Mouse (Mus musculus): ENCODE results near the gene Tnks1bp1. TPM values are rescaled to one million over a fixed set of nuclear protein-coding genes. Genes with fewer than 3 reads are reported as not detected.

Tnks1bp1 gene
- polyA plus RNA-seq, 1 experiment from 2014 or later: 68.0 TPM

DNA sequence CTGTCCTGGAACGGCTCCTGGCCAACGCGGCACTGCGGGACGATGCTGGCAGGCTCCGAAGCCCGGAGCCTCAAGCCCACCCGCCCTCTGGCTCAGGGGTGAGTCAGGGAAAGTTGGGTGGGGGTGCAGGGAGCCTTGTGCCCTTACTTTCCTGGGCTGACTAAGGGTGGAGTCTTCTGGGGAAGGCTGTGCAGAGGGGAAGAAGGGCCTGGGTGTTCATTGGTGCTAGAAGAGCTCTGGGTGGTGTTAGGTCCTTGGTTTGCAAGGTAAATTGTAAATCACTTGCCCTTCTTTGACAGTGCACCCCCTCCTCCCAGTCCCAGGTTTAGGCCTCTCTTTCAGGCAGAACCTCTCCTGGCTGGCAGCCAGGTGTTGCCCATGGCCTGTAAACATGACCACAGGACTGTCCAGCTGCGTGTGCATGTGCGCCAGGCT is 13.3 kb downstream of the Tnks1bp1 start:
- Histone ChIP-seq H3K27me3 (no peaks in the 10 kb centered on the region), H3K4me3 (replicated peaks) (peak overlapping the region; percentile 43), H3K9me3 (replicated peaks) (no peaks in the 10 kb centered on the region), H3K36me3 (peaks cover 75% of the 10 kb centered on the region), H3K4me2 (replicated peaks) (peak overlapping the region; percentile 52), H3K27ac (replicated peaks) (peak overlapping the region; percentile 79), H3K4me1 (peaks cover 31% of the 10 kb centered on the region), H3K9ac (0 out of 2 replicates have a peak overlapping the region, but pooled peaks have one; percentile 15)
- ATAC-seq (ENCODE audit: insufficient number of reproducible peaks, low FRiP score, low TSS enrichment, low read depth): no peak
- 29% methylated on average over 10 of the region's 10 CpGs for whole genome bisulfite sequencing

DNA sequence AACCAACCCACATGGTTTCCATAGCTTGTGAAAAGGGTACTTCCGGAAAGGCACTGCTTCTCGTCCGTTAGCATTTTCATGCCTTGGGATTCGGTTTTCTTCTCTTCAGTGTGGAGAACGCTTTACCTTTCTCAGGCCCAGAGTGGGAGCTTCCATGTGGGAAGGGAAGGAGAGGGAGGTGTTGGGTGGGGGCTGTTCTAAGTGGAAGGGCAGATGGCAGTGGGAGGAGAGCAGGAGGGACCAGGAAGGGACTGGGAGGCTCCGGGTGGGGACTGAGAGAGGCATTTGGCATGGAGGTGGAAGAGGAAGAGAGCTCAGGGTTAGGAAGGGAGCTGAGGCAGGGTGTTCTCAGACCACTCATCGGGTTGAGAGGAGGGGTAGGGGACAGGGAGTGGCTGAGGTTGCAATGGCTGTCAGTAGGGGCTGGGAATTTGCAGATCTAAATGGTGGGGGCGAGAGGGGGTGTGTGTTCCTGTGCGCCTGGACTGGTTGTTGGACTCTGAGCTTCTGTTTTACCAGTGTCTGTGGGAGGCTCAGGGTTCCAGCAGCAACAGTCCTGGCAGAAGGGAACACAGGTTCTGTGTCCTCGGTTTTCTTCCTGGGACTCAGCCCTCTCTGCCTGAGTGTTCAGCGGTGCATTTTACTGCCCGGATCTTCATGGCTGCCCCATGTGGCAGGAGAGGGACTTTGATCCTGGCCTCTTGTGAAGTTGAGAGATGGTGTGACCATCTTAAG is 17.5 kb downstream of the Tnks1bp1 start:
- Histone ChIP-seq H3K27ac (replicated peaks) (no peak overlapping the region), H3K9ac (no peak overlapping the region), H3K4me2 (replicated peaks) (no peak overlapping the region), H3K36me3 (peaks cover 47% of the 10 kb centered on the region), H3K4me1 (peaks cover 26% of the 10 kb centered on the region), H3K9me3 (replicated peaks) (no peaks in the 10 kb centered on the region), H3K27me3 (no peaks in the 10 kb centered on the region), H3K4me3 (replicated peaks) (no peak overlapping the region)
- 74% methylated on average over 12 of the region's 12 CpGs for WGBS
- ATAC-seq (ENCODE audit: insufficient number of reproducible peaks, low FRiP score, low TSS enrichment, low read depth): no peak

- Histone ChIP-seq H3K4me1 (peaks cover 14% of the 10 kb centered on the region), H3K27me3 (no peaks in the 10 kb centered on the region), H3K4me2 (replicated peaks) (no peak overlapping the region), H3K9me3 (replicated peaks) (no peaks in the 10 kb centered on the region), H3K27ac (replicated peaks) (no peak overlapping the region), H3K4me3 (replicated peaks) (no peak overlapping the region), H3K9ac (no peak overlapping the region), H3K36me3 (peaks cover 61% of the 10 kb centered on the region)
- ATAC-seq (ENCODE audit: insufficient number of reproducible peaks, low FRiP score, low TSS enrichment, low read depth): no peak
- 95% methylated on average over 5 of the region's 5 CpGs for WGBS
Observed at GRCm38 (mm10) chr2:85066937-85067336, 19.1 kb downstream of the Tnks1bp1 start.

DNA sequence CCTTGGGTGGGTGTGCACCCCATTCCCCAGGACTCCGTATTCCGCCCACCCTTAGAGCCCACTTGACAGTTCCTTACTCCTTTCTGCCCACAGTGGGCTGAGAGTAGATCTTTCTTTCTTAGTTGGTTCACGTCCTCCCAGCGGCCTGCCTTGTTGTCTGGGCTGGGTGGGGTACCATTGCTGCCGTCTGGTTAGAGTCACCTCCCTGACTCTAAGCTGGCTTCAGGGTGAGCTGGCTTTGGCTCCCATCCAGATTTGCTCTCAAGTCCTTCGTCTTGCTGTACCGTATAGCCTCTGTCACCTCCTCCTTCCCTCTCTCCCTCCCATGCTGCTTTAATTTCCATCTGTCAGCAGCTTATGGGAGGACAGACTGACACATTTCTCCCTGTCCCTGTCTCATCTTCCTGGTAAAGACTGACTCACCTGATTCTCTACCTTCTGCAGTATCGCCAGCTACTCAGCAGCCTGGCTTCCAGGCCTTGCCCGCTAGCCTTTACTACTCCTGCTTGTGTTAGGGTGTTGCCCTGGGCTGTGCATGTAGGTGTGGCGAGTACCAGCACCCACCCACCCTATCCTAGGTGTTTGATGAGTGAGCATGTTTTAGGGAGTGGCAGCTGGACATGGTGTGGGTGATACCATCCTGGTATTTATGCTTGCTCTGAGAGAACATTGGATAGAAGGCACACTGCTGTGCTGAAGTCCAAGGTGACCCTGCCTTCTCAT is 20.2 kb downstream of the Tnks1bp1 start:
- peaks cover 14% of the 10 kb centered on the region for H3K4me1 ChIP-seq
- 63% methylated on average over 10 of the region's 10 CpGs for WGBS
- H3K36me3 ChIP-seq: peaks cover 60% of the 10 kb centered on the region
- H3K4me2 ChIP-seq (replicated peaks): no peak overlapping the region
- 0 out of 2 replicates have a peak overlapping the region, but pooled peaks have one; percentile 8 for H3K27ac ChIP-seq (replicated peaks)
- H3K4me3 ChIP-seq (replicated peaks): no peak overlapping the region
- no peaks in the 10 kb centered on the region for H3K9me3 ChIP-seq (replicated peaks)
- no peak overlapping the region for H3K9ac ChIP-seq
- no peak for ATAC-seq (ENCODE audit: insufficient number of reproducible peaks, low FRiP score, low TSS enrichment, low read depth)
- no peaks in the 10 kb centered on the region for H3K27me3 ChIP-seq

DNA sequence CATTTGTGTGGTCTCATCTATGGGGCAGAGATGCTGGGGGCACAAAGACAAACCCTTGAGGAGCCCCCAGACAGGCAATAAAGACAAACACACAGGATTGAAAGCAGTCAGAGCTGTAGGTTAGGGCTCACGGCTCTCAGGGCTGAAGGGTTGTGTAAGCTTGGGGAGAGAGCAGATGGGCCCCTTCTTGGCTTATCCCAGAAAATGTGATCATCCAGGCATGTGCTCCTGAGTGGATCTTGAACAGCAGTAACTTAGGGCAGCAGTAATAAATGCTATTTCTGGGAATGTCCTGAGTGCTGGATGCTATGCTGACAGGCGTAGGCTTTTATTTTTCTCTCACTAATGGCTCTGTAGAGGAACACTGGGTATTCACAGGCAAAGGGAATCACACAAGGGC is 20.8 kb downstream of the Tnks1bp1 start:
- no peaks in the 10 kb centered on the region for H3K9me3 ChIP-seq (replicated peaks)
- H3K36me3 ChIP-seq: peaks cover 60% of the 10 kb centered on the region
- WGBS: 79% methylated on average over 2 of the region's 2 CpGs
- H3K4me2 ChIP-seq (replicated peaks): no peak overlapping the region
- H3K27me3 ChIP-seq: no peaks in the 10 kb centered on the region
- H3K9ac ChIP-seq: no peak overlapping the region
- H3K4me3 ChIP-seq (replicated peaks): no peak overlapping the region
- no peak for ATAC-seq (ENCODE audit: insufficient number of reproducible peaks, low FRiP score, low TSS enrichment, low read depth)
- H3K4me1 ChIP-seq: peaks cover 14% of the 10 kb centered on the region
- no peak overlapping the region for H3K27ac ChIP-seq (replicated peaks)

DNA sequence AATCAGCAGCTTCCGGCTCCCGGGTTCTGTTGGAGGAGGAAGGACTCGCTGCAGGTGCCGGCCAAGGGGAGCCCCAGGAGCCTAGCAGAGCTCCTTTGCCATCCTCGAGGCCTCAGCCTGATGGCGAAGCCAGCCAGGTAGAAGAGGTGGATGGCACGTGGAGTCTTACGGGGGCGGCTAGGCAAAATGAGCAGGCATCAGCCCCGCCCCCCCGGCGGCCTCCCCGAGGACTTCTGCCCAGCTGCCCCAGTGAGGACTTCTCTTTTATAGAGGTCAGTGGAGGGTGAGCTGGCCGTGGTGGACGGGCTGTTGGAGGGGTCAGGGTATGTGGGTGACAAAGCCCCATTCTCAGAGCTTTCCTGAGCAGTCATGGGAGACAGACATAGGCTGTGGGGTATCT is 22.3 kb downstream of the Tnks1bp1 start:
- H3K4me2 ChIP-seq (replicated peaks): no peak overlapping the region
- H3K9ac ChIP-seq: no peak overlapping the region
- peaks cover 61% of the 10 kb centered on the region for H3K36me3 ChIP-seq
- no peaks in the 10 kb centered on the region for H3K27me3 ChIP-seq
- H3K9me3 ChIP-seq (replicated peaks): no peaks in the 10 kb centered on the region
- no peak overlapping the region for H3K27ac ChIP-seq (replicated peaks)
- ATAC-seq (ENCODE audit: insufficient number of reproducible peaks, low FRiP score, low TSS enrichment, low read depth): no peak
- WGBS: 75% methylated on average over 15 of the region's 15 CpGs
- H3K4me3 ChIP-seq (replicated peaks): no peak overlapping the region
- H3K4me1 ChIP-seq: peaks cover 14% of the 10 kb centered on the region

DNA sequence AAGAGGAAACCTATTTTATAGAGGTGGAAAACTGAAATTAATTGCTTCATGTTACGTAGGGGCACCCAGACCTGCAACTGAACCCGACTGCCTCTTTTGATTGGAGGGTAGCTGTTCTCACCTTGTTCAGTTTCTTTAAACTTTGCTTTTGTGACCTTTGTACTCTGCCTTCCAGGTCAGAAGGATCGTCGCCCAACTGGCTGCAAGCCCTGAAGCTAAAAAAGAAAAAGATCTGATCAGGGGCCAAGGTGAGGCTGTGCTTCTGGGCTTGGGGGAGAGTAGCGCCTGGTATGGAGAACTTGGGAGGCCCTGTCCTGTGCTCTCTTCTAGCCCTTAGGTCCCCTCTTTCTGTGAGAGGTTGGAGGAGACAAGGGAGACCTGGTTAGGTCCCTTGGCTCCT is 24.1 kb downstream of the Tnks1bp1 start:
- Histone ChIP-seq H3K27me3 (no peaks in the 10 kb centered on the region), H3K36me3 (peaks cover 53% of the 10 kb centered on the region), H3K4me3 (replicated peaks) (no peak overlapping the region), H3K27ac (replicated peaks) (no peak overlapping the region), H3K4me1 (peaks cover 8% of the 10 kb centered on the region), H3K9ac (no peak overlapping the region), H3K4me2 (replicated peaks) (no peak overlapping the region), H3K9me3 (replicated peaks) (no peaks in the 10 kb centered on the region)
- ATAC-seq (ENCODE audit: insufficient number of reproducible peaks, low FRiP score, low TSS enrichment, low read depth): no peak
- WGBS: 86% methylated on average over 5 of the region's 5 CpGs

DNA sequence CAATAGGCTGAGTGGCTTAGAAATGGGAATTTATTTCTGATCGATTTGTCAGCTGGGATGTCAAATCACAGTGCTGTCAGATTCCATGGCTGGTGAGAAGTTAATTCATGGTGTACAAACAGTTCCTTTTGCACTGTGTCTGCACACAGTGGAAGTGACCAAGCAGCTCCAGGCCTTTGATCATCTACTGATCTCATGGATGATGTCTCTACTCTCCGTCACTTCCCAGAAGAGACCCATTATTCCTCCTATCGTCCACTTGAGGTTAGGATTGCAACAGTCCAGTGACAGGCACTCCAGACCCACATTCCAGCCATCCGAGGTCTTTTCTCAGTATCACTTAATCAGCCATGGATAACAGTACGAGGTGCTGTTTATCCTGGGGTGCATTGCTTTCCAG is 25.9 kb downstream of the Tnks1bp1 start:
- H3K9me3 ChIP-seq (replicated peaks): no peaks in the 10 kb centered on the region
- H3K27me3 ChIP-seq: no peaks in the 10 kb centered on the region
- no peak overlapping the region for H3K4me2 ChIP-seq (replicated peaks)
- no peak for ATAC-seq (ENCODE audit: insufficient number of reproducible peaks, low FRiP score, low TSS enrichment, low read depth)
- H3K9ac ChIP-seq: no peak overlapping the region
- no peak overlapping the region for H3K27ac ChIP-seq (replicated peaks)
- H3K36me3 ChIP-seq: peaks cover 56% of the 10 kb centered on the region
- 84% methylated on average over 5 of the region's 5 CpGs for WGBS
- no peaks in the 10 kb centered on the region for H3K4me1 ChIP-seq
- no peak overlapping the region for H3K4me3 ChIP-seq (replicated peaks)

DNA sequence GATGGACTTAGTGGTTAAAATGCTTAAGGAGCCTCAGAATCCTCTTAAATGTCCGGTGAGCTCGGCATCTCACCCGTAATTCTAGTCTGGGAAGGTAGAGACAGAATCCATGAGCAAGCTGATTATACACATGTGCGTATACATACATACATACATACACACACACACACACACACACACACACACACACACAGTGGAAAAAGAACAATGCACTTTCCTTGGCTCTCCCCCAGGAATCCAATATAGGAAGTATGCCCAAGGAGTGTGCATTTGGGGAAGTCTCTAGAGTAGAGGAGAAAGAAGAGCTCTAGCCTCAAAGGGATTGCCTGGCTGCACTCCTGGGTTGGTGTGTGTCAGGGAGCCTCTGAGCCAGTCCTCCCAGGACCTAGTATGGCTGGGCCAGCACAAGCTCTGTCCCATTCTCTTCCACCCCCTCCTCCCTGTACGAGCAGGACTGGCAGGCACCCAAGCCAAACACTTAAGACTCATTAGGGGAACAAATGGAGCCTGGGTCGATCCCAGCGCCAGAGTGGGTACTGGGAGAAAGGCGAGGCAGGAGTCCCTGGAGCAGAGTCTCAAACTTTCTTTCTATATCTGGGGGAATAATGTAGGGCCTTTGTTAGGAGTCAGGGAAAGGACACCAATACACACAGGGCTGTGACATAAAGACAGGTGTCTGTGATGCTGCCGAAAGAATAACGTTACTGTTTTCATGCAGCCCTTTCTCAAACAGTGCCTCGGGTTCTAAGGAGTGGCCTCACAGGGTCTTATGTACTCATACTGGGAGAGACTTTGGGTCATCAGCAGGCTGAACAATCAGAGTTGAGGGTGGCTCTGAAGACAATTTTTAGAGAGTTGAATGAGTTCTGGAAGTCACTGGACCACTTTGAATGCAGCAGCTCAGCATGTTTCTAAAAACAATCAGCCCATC is 41.2 kb downstream of the Tnks1bp1 start:
- Histone ChIP-seq H3K27ac (replicated peaks) (no peak overlapping the region), H3K9ac (no peak overlapping the region), H3K9me3 (replicated peaks) (no peaks in the 10 kb centered on the region), H3K36me3 (peaks cover 5% of the 10 kb centered on the region; the same call in 1 of the 2 replicates), H3K4me2 (replicated peaks) (no peak overlapping the region), H3K4me1 (peaks cover 5% of the 10 kb centered on the region; the same call in 1 of the 2 replicates), H3K4me3 (replicated peaks) (no peak overlapping the region), H3K27me3 (no peaks in the 10 kb centered on the region)
- 44% methylated on average over 11 of the region's 11 CpGs for WGBS
- ATAC-seq (ENCODE audit: insufficient number of reproducible peaks, low FRiP score, low TSS enrichment, low read depth): 0 out of 2 replicates have a peak, but pooled peaks have one; percentile 34

DNA sequence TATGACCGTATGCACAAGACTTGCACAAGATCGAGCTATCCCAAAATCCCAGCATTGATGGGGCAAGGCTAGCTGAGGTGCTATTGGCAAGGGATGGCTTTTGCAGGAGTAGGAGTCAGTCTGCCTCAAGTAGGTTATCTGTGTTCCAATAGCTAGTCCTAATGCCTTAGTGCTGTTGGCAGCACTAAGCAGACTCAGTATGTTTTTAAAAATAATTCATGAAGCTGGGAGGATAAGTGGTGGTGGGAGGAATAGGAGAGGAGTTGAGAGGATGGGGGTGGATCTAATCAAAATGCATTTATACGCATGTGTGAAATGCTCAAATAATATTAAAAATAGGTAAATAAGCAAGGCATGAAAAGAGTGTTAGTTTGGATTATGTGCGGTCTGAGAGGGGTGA is 43.5 kb downstream of the Tnks1bp1 start:
- 98% methylated on average over 4 of the region's 4 CpGs for WGBS
- Histone ChIP-seq H3K9ac (no peak overlapping the region), H3K27ac (replicated peaks) (no peak overlapping the region), H3K4me3 (replicated peaks) (no peak overlapping the region), H3K4me2 (replicated peaks) (no peak overlapping the region), H3K27me3 (no peaks in the 10 kb centered on the region), H3K9me3 (replicated peaks) (no peaks in the 10 kb centered on the region), H3K4me1 (peaks cover 5% of the 10 kb centered on the region; the same call in 1 of the 2 replicates), H3K36me3 (no peaks in the 10 kb centered on the region)
- no peak for ATAC-seq (ENCODE audit: insufficient number of reproducible peaks, low FRiP score, low TSS enrichment, low read depth)

GRCm38 (mm10) chr2:85093376-85093775 is 45.6 kb downstream of the Tnks1bp1 start:
- no peak for ATAC-seq (ENCODE audit: insufficient number of reproducible peaks, low FRiP score, low TSS enrichment, low read depth)
- H3K36me3 ChIP-seq: no peaks in the 10 kb centered on the region
- no peak overlapping the region for H3K4me2 ChIP-seq (replicated peaks)
- H3K27me3 ChIP-seq: no peaks in the 10 kb centered on the region
- peaks cover 5% of the 10 kb centered on the region; the same call in 1 of the 2 replicates for H3K4me1 ChIP-seq
- no peak overlapping the region for H3K9ac ChIP-seq
- no peak overlapping the region for H3K27ac ChIP-seq (replicated peaks)
- no peaks in the 10 kb centered on the region for H3K9me3 ChIP-seq (replicated peaks)
- no peak overlapping the region for H3K4me3 ChIP-seq (replicated peaks)
- 81% methylated on average over 1 of the region's 1 CpGs for WGBS
